Mouse (Mus musculus) splenic B cell, adult 2 months (primary cell): ENCODE data around the gene Cadps2.

Experiments
- DNase-seq: peaks from one replicate; pipeline ENCODE4 v3.0.0-alpha.2; 2011; ENCODE audit warnings: low read depth, low spot score
- H3K27me3 ChIP-seq: 2 replicates; pipeline ENCODE4 v1.6.1; 2012; ENCODE audit warnings: mild to moderate bottlenecking, low read length, moderate library complexity, mixed read lengths; ENCODE audit not compliant: control insufficient read depth, poor library complexity, insufficient read depth, severe bottlenecking
- H3K36me3 ChIP-seq: 2 replicates; pipeline ENCODE4 v1.6.1; 2012; ENCODE audit warnings: mild to moderate bottlenecking, low read length, moderate library complexity, mixed read lengths; ENCODE audit not compliant: control insufficient read depth, poor library complexity, insufficient read depth, severe bottlenecking

Gene Cadps2

GRCm38 (mm10) chr6:23707506-23707905 lies 131.7 kb downstream of the Cadps2 start:
- Histone ChIP-seq H3K27me3 (no peaks in the 10 kb centered on the region), H3K36me3 (no peaks in the 10 kb centered on the region)
- DNase-seq: no peak

- Histone ChIP-seq H3K27me3 (no peaks in the 10 kb centered on the region), H3K36me3 (no peaks in the 10 kb centered on the region)
- no peak for DNase-seq
Observed at GRCm38 (mm10) chr6:23700879-23701278, 138.3 kb downstream of the Cadps2 start.

GRCm38 (mm10) chr6:23678172-23678571 lies 161.0 kb downstream of the Cadps2 start:
- DNase-seq: no peak
- no peaks in the 10 kb centered on the region for H3K27me3 ChIP-seq
- H3K36me3 ChIP-seq: no peaks in the 10 kb centered on the region

- H3K36me3 ChIP-seq: no peaks in the 10 kb centered on the region
- no peaks in the 10 kb centered on the region for H3K27me3 ChIP-seq
- no peak for DNase-seq
Observed at GRCm38 (mm10) chr6:23655036-23655435, 184.2 kb downstream of the Cadps2 start, which contains the start of gene Rnf148. TSS of gene Rnf148 (minus strand) at chr6:23655136.

- no peak for DNase-seq
- no peaks in the 10 kb centered on the region for H3K36me3 ChIP-seq
- H3K27me3 ChIP-seq: no peaks in the 10 kb centered on the region
Observed at GRCm38 (mm10) chr6:23650205-23650604, 189.0 kb downstream of the Cadps2 start, which contains the start of gene Rnf133. TSS of gene Rnf133 (minus strand) at chr6:23650305.

- Histone ChIP-seq H3K27me3 (no peaks in the 10 kb centered on the region), H3K36me3 (no peaks in the 10 kb centered on the region)
- no peak for DNase-seq
Observed at GRCm38 (mm10) chr6:23648732-23649131, 190.5 kb downstream of the Cadps2 start.

- Histone ChIP-seq H3K36me3 (no peaks in the 10 kb centered on the region), H3K27me3 (no peaks in the 10 kb centered on the region)
- DNase-seq: no peak
Observed at GRCm38 (mm10) chr6:23647627-23648247, 191.5 kb downstream of the Cadps2 start.

- Histone ChIP-seq H3K27me3 (no peaks in the 10 kb centered on the region), H3K36me3 (no peaks in the 10 kb centered on the region)
- DNase-seq: no peak
Observed at GRCm38 (mm10) chr6:23637081-23637480, 202.1 kb downstream of the Cadps2 start.

GRCm38 (mm10) chr6:23635208-23635607 lies 204.0 kb downstream of the Cadps2 start:
- no peaks in the 10 kb centered on the region for H3K36me3 ChIP-seq
- no peaks in the 10 kb centered on the region for H3K27me3 ChIP-seq
- DNase-seq: no peak

- Histone ChIP-seq H3K36me3 (no peaks in the 10 kb centered on the region), H3K27me3 (no peaks in the 10 kb centered on the region)
- DNase-seq: no peak
Observed at GRCm38 (mm10) chr6:23634016-23634415, 205.2 kb downstream of the Cadps2 start.

GRCm38 (mm10) chr6:23630465-23630864 lies 208.8 kb downstream of the Cadps2 start:
- no peaks in the 10 kb centered on the region for H3K36me3 ChIP-seq
- no peak for DNase-seq
- H3K27me3 ChIP-seq: no peaks in the 10 kb centered on the region

GRCm38 (mm10) chr6:23575102-23575501 lies 264.1 kb downstream of the Cadps2 start:
- no peak for DNase-seq
- H3K27me3 ChIP-seq: no peaks in the 10 kb centered on the region
- H3K36me3 ChIP-seq: no peaks in the 10 kb centered on the region

- Histone ChIP-seq H3K27me3 (no peaks in the 10 kb centered on the region), H3K36me3 (no peaks in the 10 kb centered on the region)
- no peak for DNase-seq
Observed at GRCm38 (mm10) chr6:23573750-23574149, 265.5 kb downstream of the Cadps2 start.

- DNase-seq: no peak
- Histone ChIP-seq H3K36me3 (no peaks in the 10 kb centered on the region), H3K27me3 (no peaks in the 10 kb centered on the region)
Observed at GRCm38 (mm10) chr6:23572401-23572800, 266.8 kb downstream of the Cadps2 start.

GRCm38 (mm10) chr6:23569686-23570085 lies 269.5 kb downstream of the Cadps2 start:
- DNase-seq: no peak
- Histone ChIP-seq H3K27me3 (no peaks in the 10 kb centered on the region), H3K36me3 (no peaks in the 10 kb centered on the region)

GRCm38 (mm10) chr6:23568688-23569087 lies 270.5 kb downstream of the Cadps2 start:
- DNase-seq: no peak
- no peaks in the 10 kb centered on the region for H3K27me3 ChIP-seq

More at GRCm38 (mm10) chr6:23568688-23569087, 270.5 kb downstream of the Cadps2 start:
- H3K36me3 ChIP-seq: no peaks in the 10 kb centered on the region
